Mouse (Mus musculus): Measurements from ENCODE around the gene Pld3.

The Pld3 gene

DNA sequence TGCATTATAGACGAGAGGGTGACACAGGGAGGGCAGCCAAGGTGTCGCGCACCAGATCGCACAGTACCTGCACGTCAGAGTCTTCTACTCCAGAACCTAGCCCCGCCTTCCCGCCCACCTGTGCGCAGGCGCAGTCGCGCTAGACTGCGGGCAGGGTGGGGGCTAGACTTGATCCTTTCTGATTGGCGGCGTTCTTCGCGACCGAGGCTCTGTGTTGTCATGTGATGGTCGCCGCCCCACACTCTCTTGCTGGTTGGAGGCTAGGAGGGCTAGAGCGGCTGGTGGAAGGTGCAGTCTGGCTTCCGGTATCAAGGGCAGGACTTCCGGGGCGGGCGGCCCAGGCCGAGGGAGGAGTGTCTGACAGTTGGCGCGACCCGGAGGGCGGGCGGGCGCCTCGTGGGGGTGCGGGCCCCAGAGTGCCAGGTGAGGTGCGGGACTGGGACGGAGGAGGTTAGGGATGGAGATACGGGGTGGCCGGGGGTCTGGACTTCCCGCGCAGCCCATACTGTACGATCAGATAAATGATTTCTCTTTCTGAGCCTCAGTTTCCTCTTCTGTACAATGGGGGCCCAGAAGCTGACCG lies at the start of gene Pld3, which contains the start of gene 2310022A10Rik:
TSS of gene Pld3 (minus strand) at position 288 of the 583 bp plus-strand sequence.
TSS of gene 2310022A10Rik (plus strand) at position 303 of the 583 bp plus-strand sequence.
- peak; percentile 97 for DNase-seq (ENCODE audit: low spot score in 2 of 2)

DNA sequence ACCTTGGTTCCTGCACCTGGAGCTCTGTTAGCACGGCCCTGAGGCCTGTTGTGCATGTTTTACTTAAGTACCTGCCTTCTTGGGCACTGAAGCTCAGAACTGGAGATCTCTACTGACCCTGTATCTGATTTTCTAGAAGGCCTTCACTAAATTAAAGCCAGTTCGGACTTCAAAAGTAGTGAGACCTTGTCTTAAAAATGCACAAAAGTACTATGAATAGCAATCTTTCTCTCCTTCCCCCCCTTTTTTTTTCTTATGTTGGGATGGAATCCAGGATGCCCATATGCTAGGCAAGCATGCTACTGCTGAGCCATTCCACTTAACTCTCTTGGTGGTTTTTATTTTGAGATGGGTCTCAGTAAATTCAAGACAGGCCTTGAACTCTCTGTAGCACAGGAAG lies 49.1 kb upstream of the Pld3 start:
- no peak for DNase-seq (ENCODE audit: low spot score in 2 of 2)

DNA sequence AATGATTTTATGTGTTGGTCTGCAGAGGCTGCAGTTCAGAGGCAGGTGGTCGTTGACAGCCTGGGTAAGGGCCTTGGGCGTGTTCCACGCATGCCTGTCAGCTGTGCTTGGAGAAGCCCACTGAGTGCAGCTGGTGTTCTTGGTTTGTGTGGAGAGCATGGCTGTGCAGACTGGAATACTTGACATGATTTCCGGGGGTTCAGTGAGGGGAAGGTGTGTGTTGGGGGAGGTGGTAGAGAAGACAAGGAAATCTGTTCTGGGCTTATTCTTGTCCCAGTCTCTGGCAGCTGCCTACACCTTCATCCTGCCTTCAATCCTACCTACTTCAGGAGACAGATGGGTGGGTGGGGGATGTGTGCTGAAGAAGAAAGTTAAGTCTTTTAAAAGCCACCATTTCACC lies 48.6 kb upstream of the Pld3 start:
- DNase-seq (ENCODE audit: low spot score in 2 of 2) = peak; percentile 73 to 87

DNA sequence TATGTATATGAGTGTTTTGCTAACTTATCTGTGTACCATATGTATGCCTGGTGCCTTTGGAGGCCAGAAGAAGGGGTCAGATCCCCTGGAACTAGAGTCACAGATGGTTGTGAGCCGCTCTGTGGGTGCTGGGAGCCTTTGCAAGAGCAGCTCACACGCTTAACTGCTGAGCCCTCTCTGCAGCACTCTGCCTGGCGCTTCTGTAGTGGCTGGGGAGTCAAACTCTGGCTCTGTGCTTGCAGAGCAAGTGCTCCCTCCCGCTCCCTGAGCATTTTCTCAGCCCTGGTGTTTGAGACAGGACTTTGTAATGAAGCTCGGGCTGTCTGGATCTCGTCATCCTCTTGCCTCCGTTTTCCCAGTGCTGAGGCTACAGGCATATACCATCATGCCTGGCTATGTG lies 45.0 kb upstream of the Pld3 start:
- DNase-seq (ENCODE audit: low spot score in 2 of 2) = no peak

DNA sequence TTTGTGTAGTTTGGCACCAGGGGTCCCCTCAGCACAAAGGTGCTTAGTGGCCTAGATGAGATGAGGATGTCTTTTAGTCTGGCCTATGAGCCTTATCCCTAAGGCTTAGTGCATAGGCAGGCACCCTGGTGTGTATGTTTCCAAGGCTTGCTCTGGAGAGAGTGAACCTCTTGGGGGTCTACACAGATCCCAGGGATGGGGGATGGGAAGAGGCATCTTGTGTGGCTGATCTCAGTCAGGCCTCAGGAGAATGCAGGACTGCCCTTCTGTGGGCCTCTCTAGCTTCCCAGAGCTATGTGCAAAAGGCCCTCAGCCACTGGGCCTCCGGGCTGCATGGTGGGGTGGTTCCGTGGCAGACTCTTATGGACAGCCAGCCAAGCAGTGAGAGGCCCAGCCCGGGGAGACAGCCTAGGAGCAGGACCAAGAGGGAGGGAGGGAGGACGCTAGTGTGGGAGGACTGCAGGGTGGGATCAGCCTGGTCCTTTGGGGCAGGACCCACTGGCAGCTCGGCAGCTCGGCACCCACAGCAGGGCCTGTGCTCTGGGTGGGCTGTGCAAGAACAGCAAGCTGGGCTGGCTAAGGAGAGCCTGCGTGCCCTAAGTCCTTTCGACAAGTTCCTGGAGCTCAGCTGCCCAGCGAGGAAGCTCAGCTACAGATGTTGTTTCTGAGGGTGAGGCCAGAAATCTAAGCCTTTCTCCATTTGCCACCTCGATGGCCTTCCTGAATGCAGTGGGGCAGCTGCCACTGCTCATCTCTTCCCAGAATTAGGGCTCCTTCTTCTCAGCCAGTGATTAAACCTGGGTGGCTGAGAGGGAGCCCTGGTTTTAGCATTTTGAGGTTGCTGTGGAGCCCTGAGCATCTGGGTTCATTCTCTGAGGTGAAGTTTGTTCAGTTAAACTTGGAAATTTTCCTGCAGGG lies 43.8 kb upstream of the Pld3 start:
- DNase-seq (ENCODE audit: low spot score in 2 of 2) = no peak

DNA sequence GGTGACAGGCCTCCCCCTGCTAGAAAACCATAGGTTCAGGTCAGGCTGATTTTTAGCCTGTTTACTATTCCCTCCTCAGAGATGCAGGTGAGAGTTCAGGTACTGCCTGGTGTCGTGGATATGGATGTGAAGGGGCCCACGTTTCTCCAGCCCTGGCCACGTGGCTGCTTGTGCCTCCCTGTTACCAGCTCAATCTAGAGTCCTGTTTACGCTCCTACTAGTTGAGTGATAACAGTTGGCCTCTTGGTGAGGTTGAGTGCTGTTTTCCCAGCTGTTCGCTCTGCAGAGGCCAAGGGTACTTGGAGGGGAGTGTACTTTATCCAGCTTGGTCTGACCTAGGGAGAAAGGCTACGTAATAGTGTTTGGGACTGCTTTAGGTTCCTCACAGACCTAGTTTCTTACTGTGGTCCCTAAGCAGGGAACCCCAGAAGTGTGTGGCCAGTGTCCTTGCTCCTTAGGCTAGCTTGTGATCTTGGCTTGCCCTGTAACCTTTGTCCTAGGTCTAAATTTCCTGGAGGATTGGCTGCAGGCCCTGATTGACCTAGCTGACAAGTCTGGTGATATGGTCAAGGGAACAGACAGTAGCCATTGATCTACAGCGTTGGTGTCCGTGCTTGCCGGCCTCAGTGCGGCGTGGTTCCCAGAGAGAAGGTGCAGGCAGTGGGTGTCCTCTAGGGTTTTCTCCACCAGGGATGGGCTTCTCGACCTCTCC lies 40.1 kb upstream of the Pld3 start:
- DNase-seq (ENCODE audit: low spot score in 2 of 2) = peak in 1 of 2 experiments; percentile 12

DNA sequence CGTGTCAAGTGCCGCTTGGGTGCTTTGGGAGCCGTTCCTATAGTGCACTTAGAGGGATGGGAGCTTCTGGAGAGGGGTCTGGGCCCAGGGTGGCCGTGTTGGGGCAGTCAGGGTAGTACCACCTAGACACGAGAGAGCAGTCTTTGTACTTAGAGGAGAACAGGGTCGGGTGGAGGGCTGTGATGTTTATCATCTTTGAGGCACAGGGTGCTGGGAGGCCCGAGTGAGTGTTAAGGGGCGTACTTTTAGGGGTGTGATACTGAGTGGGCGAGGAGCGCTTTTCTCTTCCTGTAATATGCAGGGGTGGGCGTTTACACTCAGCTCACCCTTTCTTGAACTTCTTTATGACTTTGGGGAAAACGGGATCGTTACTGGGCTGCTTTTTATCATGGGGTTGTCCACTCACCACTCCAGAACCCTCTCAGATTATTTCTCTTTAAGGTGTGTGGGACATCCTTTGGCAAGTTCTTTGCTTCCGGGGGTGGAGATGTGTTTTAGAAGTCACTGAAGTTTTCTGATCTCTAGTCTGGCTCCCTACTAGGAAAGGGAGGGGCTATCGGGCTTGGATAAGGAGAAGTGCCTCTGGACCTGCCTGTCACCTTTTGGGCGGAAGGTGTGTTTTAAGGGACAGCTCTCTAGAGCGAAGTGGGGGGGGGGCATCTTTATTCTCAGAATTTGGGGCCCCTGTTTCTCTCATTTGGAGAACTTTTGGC lies 39.4 kb upstream of the Pld3 start:
- peak in 1 of 2 experiments; percentile 60 for DNase-seq (ENCODE audit: low spot score in 2 of 2)

DNA sequence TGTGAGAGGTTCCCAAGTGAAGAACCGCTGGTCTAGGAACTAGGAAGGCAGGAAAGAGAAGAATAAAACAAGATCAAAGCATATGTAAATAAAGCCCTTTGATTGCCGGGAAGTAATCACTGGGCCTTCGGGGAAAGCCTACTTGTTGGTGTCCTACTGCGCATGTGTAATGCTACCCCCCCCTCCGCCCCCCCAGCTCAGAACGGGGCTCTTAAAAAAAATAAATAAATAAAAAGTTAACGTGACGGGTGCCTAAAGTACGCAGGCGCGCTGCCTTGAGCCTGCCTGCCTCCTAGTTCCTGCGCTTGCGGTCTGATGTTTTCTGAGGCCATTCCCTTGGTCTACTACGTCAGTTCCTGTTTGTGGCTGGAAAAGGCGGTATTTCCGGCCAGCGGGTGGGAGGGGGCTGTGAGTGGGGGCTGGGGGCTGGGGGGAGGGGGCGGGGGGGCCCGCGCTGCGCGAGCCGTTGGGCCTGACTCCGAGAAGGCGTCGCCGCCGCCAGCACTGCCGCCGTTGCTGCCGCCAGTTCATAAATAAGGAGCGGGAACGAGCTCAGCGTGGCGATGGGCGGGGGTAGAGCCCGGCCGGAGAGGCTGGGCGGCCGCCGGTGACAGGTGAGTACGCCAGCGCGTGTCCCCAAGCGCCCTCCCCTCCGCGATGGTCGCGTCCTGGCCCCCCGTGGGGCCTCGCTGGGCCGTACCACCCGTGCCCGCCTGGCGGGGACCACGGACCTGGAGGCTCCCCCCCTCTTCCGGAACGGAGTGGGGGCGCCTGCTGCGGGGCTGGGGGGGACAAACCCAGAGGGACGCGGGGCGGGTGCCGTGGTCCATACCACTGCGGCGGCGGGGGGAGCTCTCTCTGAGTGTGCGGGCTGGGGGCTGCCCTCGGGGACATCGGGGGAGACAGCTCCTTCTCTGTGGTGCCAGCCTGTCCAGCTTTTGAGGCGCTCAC lies 38.5 kb upstream of the Pld3 start, which contains the start of gene Akt2:
TSS of gene Akt2 (plus strand) at position 287 of the 951 bp plus-strand sequence.
- peak; percentile 92 for DNase-seq (ENCODE audit: low spot score in 2 of 2)

DNA sequence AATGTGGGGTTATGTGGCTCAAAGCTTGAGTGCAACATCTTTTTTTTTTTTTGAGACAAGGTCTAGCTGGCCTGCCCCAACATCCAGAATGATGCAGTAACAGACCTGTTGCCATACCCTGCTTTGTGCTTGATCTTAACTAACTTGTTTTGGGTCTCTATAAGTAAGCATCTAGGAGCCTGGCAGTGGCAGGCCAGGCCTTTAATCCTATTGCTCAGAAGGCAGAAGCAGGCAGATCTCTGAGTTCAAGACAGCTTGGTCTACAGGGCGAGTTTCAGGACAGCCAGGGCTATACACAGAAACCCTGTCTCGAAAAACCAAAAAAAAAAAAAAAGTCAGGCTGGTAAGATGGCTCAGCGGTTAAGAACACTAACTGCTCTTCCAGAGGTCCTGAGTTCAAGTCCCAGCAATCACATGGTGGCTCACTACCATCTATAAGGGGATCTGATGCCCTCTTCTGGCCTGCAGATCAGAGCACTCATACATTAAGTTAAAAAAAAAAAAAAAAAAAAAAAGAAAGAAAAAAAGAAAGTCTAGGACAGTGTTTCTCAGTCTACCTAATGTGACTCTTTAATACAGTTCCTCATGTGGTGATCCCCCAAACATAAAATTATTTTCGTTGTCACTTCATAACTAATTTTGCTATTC lies 37.7 kb upstream of the Pld3 start:
- peak in 1 of 2 experiments; percentile 1 for DNase-seq (ENCODE audit: low spot score in 2 of 2)

DNA sequence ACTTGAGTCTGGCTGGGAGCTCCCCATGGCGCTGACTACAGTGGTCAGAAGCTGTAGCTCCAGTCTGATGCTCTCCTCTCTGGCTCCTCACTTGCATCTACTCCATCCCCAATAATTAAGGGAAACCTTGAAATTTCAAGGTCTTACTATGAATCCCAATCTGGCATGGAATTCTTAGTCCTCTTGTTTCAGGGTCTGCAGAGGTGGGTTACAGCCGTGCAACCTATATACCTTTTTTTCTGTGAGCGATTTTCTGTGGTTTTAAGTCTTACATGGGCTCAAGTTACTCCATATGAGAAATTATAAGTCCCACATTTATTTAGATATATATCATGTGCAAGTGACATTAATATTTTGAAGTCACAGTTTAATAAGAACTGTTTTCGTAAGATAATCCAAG lies 37.1 kb upstream of the Pld3 start:
- DNase-seq (ENCODE audit: low spot score in 2 of 2) = no peak

DNA sequence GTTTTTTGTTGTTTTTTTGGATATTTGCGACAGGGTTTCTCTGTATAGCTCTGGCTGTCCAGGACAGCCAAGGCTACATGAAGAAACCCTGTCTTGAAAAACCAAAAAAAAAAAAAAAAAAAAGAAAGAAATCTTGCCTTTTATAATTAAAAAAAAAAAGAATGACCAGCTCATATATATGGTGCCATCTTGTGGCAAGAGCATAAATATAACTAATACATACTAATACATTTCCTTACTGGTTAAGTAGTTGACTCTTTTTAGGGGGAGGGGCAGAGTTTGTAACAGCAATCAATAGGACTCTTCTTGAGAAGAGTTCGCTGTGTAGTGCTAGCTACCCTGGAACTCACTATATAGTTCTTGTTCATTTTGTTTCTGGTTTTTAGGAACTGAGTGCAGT lies 34.7 kb upstream of the Pld3 start:
- no peak for DNase-seq (ENCODE audit: low spot score in 2 of 2)

DNA sequence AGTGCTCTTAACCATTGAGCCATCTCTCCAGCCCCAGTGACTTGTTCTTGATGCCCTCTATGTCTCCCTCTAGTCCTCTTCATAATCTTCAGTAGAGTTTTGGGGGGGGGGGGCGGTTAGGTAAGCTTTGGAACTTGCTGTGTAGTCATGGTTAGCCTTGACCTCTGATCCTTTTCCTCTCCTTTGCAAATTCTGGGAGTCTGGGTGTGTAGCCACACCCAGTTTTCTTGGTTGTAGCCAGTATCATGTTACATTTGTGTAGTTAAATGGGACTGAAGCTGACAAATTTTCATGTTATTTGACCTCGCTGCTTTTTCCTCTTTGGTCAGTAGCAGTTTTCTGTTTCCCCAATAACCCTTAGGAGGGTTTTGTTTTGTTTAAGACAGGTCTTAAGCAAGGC lies 33.8 kb upstream of the Pld3 start:
- no peak for DNase-seq (ENCODE audit: low spot score in 2 of 2)

DNA sequence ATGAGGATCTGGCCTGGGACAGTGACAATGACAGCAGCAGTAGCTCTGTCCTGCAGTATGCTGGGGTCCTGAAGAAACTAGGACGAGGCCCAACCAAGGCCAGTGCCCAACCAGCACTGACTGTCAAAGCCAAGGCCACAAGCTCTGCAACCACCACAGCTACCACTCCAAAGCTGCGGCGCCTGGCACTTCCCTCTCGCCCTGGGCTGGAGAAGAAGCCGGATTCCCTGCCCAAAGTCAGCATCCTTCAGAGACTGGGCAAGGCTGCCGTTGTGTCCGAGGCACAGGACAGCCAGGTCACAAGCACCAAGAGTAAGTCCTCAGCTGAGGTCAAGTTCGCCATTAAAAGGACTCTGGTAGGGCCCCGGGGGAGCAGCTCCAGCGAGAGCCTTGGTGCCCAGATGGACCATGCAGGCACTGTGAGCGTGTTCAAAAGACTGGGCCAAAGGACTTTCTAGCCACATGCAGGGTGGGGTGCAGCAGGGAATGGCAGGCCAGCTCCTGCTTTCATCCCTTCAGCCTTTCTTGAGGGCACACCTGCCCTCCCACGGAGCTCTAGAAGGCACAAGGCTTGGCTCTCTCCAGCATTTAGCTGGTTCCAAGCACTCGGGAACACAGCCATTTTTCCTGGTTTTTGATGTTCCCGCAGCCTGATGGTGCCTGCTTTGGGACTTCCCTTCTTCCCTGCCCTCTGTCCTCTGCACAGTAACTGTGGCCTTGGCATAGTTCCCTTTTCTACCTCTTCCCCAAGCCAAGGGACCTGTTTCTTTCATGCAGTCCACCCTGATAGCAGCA lies 27.6 kb upstream of the Pld3 start:
- DNase-seq (ENCODE audit: low spot score in 2 of 2) = no peak

DNA sequence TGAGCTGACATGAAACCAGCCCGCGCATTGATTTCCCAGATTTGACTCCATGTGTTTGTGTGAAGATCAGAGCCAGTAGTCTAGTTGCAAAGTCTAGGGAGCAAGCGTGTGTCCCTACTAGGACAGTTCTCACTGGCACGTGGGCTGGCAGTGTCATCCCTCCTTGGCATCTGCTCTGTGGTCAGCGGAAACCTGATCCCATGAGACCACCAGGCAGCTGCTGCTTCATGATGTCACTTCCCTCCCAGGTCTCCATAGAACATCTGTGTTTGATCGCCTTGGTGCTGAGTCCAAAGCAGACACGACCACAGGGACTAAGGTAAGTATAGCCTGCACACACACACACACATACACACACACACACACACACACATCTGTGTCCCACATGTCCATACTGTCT lies 25.4 kb upstream of the Pld3 start:
- no peak for DNase-seq (ENCODE audit: low spot score in 2 of 2)

DNA sequence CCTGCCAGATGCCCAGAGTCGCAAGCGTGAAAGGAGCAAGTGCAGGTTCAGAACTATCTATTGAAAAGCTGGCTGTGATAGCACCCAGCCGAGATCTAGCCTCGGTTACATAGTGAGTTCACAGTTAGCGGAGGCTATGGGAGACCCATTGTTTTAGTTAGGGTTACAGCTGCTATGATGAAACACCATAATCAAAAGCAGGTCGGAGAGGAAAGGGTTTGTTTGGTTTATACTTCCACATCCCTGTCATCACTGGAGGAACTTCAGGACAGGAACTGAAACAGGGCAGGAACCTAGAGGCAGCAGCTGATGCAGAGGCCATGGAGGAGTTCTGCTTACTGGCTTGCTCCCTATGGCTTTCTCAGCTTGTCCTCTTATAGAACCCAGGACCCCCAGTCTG lies 24.6 kb upstream of the Pld3 start:
- DNase-seq (ENCODE audit: low spot score in 2 of 2) = no peak

DNA sequence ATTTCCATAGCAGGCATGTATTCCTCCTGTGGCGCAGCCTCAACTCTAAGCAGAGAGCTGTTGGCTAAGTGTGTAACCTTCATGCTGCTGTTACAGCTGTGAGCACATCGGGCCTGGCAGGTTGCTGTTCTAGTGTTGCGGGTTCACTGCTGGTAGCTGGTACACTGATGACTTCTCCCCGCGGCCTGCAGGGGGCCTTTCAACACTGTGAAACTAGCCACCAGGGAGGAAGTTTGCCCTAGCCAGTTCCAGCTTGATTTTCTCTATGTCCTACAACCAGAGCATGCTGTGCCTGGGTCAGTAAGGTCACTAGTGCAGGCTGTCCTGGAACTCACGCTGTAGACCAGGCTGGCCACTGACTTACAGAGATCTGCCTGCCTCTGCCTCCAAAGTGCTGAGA lies 23.9 kb upstream of the Pld3 start:
- peak in 1 of 2 experiments; percentile 35 for DNase-seq (ENCODE audit: low spot score in 2 of 2)

DNA sequence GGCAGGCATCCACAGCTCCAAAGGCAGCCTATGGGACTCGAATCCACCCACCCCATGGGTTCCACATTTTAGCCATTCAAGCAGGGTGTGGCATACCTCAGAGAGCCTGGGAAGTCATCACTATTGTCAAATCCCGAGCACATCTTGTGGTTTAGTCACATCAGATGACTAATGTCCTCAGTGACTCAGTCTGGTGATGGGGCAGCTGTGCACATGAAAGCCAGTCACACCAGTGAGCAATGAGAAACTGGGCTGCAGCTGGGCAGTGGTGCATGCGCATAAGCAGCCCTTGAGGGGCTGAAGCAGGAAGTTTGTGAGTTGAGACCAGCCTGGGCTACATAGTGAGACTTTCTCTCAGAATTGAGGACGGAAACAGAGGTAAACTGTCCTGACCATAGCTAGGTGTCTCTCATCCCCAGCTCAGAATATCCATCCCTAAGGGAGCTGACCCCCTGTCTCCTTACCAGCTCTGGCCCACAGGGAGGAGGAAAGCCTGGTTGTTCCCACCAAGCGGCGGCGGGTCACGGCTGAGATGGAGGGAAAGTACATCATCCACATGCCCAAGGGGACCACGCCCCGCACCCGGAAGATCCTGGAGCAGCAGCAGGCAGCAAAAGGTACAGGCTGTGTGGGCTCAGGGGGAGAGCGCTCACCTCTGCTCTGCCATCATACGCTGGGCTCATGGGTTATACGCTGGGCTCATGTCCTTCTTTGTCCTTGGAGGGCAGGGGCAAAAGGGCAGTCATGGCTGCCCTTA lies 21.3 kb upstream of the Pld3 start:
- no peak for DNase-seq (ENCODE audit: low spot score in 2 of 2)

DNA sequence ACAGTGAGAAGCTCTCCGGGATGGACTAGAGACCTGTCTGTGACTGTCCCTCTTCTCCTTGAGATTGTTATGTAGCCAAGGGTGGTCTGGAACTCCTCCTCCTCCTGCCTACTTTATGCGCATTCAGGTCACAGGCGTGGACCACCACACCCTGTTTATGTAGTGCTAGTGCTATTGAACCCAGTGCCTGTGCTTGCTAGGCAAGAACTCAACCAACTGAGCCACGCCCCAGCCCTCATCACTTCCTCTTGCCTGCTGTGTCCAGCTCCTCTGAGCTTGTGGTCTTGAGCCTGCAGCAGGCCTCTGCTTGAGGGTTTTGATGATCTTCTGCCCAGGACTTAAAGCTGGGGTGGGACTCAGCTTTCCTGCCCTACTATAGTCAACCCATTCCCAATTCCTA lies 19.1 kb upstream of the Pld3 start:
- DNase-seq (ENCODE audit: low spot score in 2 of 2) = no peak

Measured in frontal cortex, postnatal 36 days (tissue).